Mouse (Mus musculus) lung, postnatal 0 days (tissue): Measurements from ENCODE around the gene Dmbt1. TPM values are rescaled to one million over a fixed set of nuclear protein-coding genes. Genes with fewer than 3 reads are reported as not detected.

Source experiments
- ATAC-seq: fragments of 200-750 bp; cut with Nextera tagmentation; 2 replicates; pipeline ENCODE4 v1.8.0; 2017; ENCODE audit warnings: moderate library complexity
- DNase-seq: peaks from one replicate; pipeline ENCODE4 v3.0.0-alpha.2; 2016; ENCODE audit warnings: low spot score
- H3K27ac ChIP-seq: fragments of 300-500 bp; sonication (generic); 2 replicates; pipeline ENCODE4 v1.5.1; 2014; ENCODE audit warnings: antibody characterized with exemption, mild to moderate bottlenecking, low read length, mixed read lengths
- H3K27me3 ChIP-seq: fragments of 300-500 bp; sonication (generic); replicated peaks from 2 replicates; pipeline ENCODE4 v1.6.1; 2014; ENCODE audit warnings: low read length, mixed read lengths; ENCODE audit not compliant: insufficient read depth
- H3K36me3 ChIP-seq: fragments of 300-500 bp; sonication (generic); 2 replicates; pipeline ENCODE4 v1.6.1; 2014; ENCODE audit warnings: low read length, mixed read lengths; ENCODE audit not compliant: insufficient read depth
- H3K4me1 ChIP-seq: fragments of 300-500 bp; sonication (generic); 2 replicates; pipeline ENCODE4 v1.6.1; 2014; ENCODE audit warnings: antibody characterized with exemption, low read depth, low read length, mixed read lengths; ENCODE audit not compliant: insufficient read depth
- H3K4me2 ChIP-seq: fragments of 300-500 bp; sonication (generic); replicated peaks from 2 replicates; pipeline ENCODE4 v1.6.1; 2014; ENCODE audit warnings: low read depth, mild to moderate bottlenecking, low read length, moderate library complexity, mixed read lengths
- H3K4me3 ChIP-seq: fragments of 300-500 bp; sonication (generic); 2 replicates; pipeline ENCODE4 v1.5.1; 2014; ENCODE audit warnings: low read depth, low read length
- H3K9ac ChIP-seq: fragments of 300-500 bp; sonication (generic); replicated peaks from 2 replicates; pipeline ENCODE4 v1.6.1; 2014; ENCODE audit warnings: low read depth, mild to moderate bottlenecking
- H3K9me3 ChIP-seq: fragments of 300-500 bp; sonication (generic); 2 replicates; pipeline ENCODE4 v1.6.1; 2016; ENCODE audit warnings: low read length, mixed read lengths
- CTCF ChIP-seq: IDR thresholded peaks from 2 replicates; pipeline ENCODE4 v1.5.1; 2016; ENCODE audit warnings: antibody characterized with exemption, mild to moderate bottlenecking
- EP300 ChIP-seq: IDR thresholded peaks from 2 replicates; pipeline ENCODE4 v1.6.1; 2016; ENCODE audit warnings: antibody characterized with exemption, mild to moderate bottlenecking, control low read depth
- WGBS: fragments of 180-500 bp; shearing (Covaris S2); extraction: QIAGEN DNeasy Blood & Tissue Kit; methylation state at CpG from one replicate; pipeline ENCODE4 v1.1.7; 2014; 5-methylcytosine and 5-hydroxymethylcytosine counted together
- polyA plus RNA-seq: library from polyadenylated mRNA; unstranded; fragments of >200 nt; fragmentation: Nextera tagmentation; extraction: Ambion mirVana; gene quantifications from 2 replicates; pipeline ENCODE4 v1.2.1, GENCODE M21; 2015

Gene Dmbt1
- polyA plus RNA-seq, 1 experiment from 2014 or later = not detected

DNA sequence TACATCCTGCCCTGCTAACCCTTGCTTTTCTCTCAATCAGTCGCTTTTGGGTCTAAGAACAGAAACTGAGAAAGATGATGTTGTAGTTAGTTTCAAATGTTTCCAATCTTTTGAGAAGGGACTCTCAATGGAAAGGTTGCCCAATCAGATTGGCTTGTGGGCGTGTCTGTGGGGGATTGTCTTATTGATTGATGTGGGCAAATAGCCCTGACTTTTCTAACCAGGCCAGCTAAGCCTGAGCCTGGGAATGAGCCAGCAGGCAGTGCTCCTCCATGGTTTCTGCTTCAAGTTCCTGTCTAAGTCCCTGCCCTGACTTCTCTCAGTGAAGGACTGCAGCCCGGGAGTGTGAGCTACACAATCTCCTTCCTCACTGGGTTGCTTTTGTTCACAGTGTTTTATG lies 42.5 kb upstream of the Dmbt1 start:
- Histone ChIP-seq H3K27me3 (no peaks in the 10 kb centered on the region), H3K4me1 (peaks cover 10% of the 10 kb centered on the region; the same call in 1 of the 2 replicates), H3K36me3 (no peaks in the 10 kb centered on the region), H3K9me3 (no peaks in the 10 kb centered on the region), H3K27ac (no peak overlapping the region), H3K9ac (no peak overlapping the region), H3K4me3 (no peak overlapping the region), H3K4me2 (no peak overlapping the region)
- WGBS = 65% methylated on average over 3 of the region's 3 CpGs
- DNase-seq = no peak
- no peak for TF ChIP-seq EP300
- no peak for TF ChIP-seq CTCF
- ATAC-seq = no peak

GRCm38 (mm10) chr7:130991174-130991789 lies 40.6 kb upstream of the Dmbt1 start:
- H3K9me3 ChIP-seq = 0 out of 2 replicates have a peak, but pooled peaks cover 3% of the 10 kb centered on the region
- no peak overlapping the region for H3K4me3 ChIP-seq
- DNase-seq (no peak), ATAC-seq (no peak)
- no peak overlapping the region for H3K9ac ChIP-seq
- H3K27me3 ChIP-seq = no peaks in the 10 kb centered on the region
- H3K27ac ChIP-seq = no peak overlapping the region
- TF ChIP-seq EP300 (no peak), CTCF (no peak)
- H3K4me2 ChIP-seq = no peak overlapping the region
- H3K4me1 ChIP-seq = peaks cover 10% of the 10 kb centered on the region; the same call in 1 of the 2 replicates
- WGBS = 83% methylated on average over 13 of the region's 13 CpGs
- H3K36me3 ChIP-seq = no peaks in the 10 kb centered on the region

- TF ChIP-seq EP300 (no peak), CTCF (peak; percentile 80)
- H3K4me1 ChIP-seq = no peaks in the 10 kb centered on the region
- WGBS = 47% methylated on average over 8 of the region's 8 CpGs
- H3K36me3 ChIP-seq = no peaks in the 10 kb centered on the region
- 0 out of 2 replicates have a peak, but pooled peaks cover 3% of the 10 kb centered on the region for H3K9me3 ChIP-seq
- no peak overlapping the region for H3K4me2 ChIP-seq
- DNase-seq (peak; percentile 78), ATAC-seq (0 out of 2 replicates have a peak, but pooled peaks have one; percentile 28)
- no peak overlapping the region for H3K27ac ChIP-seq
- no peak overlapping the region for H3K9ac ChIP-seq
- no peaks in the 10 kb centered on the region for H3K27me3 ChIP-seq
- no peak overlapping the region for H3K4me3 ChIP-seq
Observed at GRCm38 (mm10) chr7:130993907-130994306, 37.9 kb upstream of the Dmbt1 start.

DNA sequence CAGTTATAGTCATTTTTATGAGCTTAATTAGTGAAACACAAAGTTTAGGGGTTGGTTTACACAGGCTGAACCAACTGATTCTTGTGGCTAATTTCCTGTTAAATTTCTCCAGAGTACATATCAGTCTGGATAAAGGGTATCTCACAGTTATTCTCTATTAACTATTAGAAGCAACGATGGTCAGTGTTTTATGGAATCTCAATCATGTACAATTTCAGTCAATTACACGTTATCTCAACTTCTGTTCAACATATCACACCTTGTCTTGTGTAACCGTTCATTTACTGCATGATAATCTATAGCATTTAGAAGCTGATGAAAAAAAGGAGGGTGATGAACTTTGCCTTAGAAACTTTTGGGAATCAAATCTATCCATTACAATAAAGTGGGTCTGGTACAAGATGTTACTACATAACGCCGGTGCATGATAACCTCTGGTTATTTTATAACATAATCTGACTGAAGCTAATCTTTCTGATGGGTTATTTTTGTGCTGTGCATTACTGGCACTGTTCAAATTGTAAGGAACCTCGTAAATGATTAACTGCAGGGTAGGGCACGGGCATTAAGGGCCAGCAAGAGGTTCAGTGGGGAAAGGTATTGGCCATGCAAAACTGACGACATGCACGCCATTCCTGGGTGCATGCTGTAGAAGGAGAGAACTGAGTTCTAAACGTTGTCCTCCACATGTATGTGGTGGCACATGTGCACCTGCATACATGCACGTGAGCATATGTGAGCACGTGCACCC lies 29.7 kb upstream of the Dmbt1 start:
- TF ChIP-seq CTCF (no peak), EP300 (no peak)
- Histone ChIP-seq H3K36me3 (no peaks in the 10 kb centered on the region), H3K4me3 (no peak overlapping the region), H3K4me1 (no peaks in the 10 kb centered on the region), H3K27ac (no peak overlapping the region), H3K9me3 (0 out of 2 replicates have a peak, but pooled peaks cover 5% of the 10 kb centered on the region), H3K4me2 (no peak overlapping the region), H3K27me3 (no peaks in the 10 kb centered on the region), H3K9ac (no peak overlapping the region)
- WGBS = 65% methylated on average over 12 of the region's 12 CpGs
- DNase-seq = no peak
- no peak for ATAC-seq

DNA sequence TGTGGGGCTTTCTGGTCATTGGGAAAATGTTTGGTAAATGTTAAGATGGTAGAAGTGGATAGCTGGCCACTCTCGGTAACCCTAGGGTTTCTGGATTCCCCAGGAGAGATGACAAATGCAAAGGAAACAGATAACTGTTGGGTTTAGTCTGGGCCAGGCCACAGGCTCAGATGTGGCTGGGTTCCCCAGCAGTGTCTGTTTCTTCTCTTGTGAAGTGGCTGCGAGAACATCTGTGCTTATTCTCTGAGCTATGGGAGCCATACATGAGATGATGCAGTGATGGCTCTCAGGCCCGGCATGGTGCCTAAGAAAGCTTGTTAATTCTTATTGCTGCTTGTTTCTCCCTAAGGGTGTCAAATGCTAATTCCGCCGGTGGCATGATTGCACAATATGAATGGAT lies 27.8 kb upstream of the Dmbt1 start:
- Histone ChIP-seq H3K9ac (no peak overlapping the region), H3K36me3 (no peaks in the 10 kb centered on the region), H3K4me2 (no peak overlapping the region), H3K4me1 (no peaks in the 10 kb centered on the region), H3K4me3 (no peak overlapping the region), H3K27ac (no peak overlapping the region), H3K9me3 (0 out of 2 replicates have a peak, but pooled peaks cover 5% of the 10 kb centered on the region), H3K27me3 (no peaks in the 10 kb centered on the region)
- DNase-seq = no peak
- no peak for ATAC-seq
- TF ChIP-seq CTCF = no peak
- TF ChIP-seq EP300 = no peak
- WGBS = 91% methylated on average over 5 of the region's 5 CpGs

DNA sequence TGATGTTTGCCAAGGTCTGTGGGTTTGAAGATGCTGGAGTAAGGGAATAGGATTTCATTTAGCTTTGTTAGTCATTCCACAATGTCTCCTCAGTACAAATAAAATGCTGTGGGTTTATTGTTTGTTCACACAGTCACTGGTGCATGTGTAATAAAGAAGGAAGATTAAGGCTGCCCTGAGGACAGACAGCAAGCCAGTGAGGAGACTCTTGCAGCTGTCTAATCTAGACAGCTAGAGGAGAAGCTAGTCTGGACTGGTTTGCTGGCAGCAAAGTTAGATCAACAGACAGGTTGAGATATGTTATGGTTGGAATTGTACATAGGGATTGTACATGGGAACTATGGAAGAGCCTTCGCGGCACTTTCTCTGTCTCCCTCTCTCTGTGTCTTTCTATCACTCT lies 24.6 kb upstream of the Dmbt1 start:
- WGBS = 93% methylated on average over 2 of the region's 2 CpGs
- H3K36me3 ChIP-seq = no peaks in the 10 kb centered on the region
- 0 out of 2 replicates have a peak, but pooled peaks cover 5% of the 10 kb centered on the region for H3K9me3 ChIP-seq
- H3K4me2 ChIP-seq = no peak overlapping the region
- no peak overlapping the region for H3K4me3 ChIP-seq
- no peaks in the 10 kb centered on the region for H3K27me3 ChIP-seq
- ATAC-seq (no peak), DNase-seq (no peak)
- H3K27ac ChIP-seq = no peak overlapping the region
- H3K9ac ChIP-seq = no peak overlapping the region
- TF ChIP-seq CTCF (no peak), EP300 (no peak)
- no peaks in the 10 kb centered on the region for H3K4me1 ChIP-seq
